Mouse (Mus musculus): Measurements from ENCODE around the gene Nsg1. TPM values are rescaled to one million over a fixed set of nuclear protein-coding genes. Genes with fewer than 3 reads are reported as not detected.

Nsg1 gene
- total RNA-seq, 2 experiments from 2014 or later: 0.98 TPM; not detected in 1

DNA sequence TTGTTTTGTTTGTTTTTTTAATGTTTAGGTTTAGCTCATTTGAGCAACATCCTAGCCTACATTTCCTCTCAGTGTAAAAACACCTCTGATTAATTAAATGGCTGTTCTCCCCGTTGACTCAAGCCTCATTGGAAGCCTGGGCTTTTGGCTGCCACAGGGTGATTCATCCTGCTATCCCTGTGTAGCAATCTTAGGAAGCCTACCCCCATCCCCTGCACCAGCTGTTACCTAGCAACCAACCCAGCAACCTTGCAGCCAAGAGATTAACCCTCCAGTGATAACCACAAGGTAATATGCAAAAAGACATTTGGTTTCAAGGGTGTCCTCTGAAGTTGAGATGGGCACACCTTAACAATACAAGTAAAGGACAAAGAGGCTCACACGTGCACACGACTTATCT is 8.4 kb downstream of the Nsg1 start:
- ATAC-seq (replicated peaks; ENCODE audit: poor library complexity, severe bottlenecking): no peak

DNA sequence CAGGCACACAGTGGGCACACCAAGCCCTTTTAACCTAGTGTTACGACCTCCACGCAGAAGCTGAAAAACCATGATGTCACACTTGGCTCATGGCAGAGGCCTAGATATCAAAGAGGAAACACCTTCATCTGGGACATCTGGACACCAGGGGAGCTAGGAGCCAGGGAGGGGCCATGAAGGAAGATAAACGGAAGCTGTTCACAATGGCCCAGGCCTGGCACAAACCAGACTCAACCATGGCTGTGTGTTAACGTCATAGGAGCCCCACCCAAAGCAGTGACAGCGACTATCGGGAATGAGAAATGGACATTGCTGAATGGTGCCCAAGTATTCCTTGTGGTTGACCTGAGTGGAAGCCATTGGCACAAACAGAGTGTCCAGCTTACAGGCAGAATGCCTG is 13.2 kb downstream of the Nsg1 start:
- ATAC-seq (replicated peaks; ENCODE audit: poor library complexity, severe bottlenecking): no peak

DNA sequence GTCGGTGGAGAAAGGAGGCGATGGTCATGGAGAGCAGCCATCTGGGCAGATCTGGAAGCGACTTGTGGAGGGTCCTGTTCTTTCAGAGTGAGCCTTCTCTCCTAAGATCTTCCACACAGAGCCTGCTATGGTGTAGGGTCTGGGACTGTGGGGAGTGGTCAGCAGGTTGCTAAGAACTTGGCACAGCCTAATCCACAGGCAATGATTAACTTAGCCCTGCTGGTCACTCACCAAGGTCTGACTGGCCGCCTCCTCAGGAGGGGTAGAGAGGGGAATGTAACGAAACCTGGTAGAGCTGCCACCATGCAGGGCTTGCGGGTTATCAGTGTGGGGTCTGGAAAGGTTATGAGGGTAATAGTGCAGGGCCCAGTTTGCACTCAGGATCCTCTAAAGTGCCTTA is 18.8 kb downstream of the Nsg1 start:
- no peak for ATAC-seq (replicated peaks; ENCODE audit: poor library complexity, severe bottlenecking)

DNA sequence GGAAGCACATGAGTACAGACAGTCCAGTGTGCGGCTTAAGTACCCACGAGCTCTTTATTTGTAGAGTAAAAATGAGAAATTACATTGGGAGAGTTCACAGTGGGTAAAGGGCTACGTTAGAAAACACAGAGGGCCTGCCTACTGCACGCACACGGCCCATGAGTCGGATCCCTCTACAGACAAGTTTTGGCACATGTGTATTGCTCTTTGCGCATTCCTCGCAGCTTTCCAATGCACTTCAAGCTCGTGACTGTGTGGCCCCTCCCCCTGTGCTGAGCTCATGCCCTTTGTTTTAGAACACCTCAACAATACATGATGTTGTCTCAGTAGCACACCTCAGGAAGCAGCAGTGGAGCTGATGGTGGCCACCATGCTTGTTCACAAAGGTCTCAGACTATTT is 22.5 kb downstream of the Nsg1 start:
- no peak; the same call in 1 of the 2 replicates for ATAC-seq (replicated peaks; ENCODE audit: poor library complexity, severe bottlenecking)

DNA sequence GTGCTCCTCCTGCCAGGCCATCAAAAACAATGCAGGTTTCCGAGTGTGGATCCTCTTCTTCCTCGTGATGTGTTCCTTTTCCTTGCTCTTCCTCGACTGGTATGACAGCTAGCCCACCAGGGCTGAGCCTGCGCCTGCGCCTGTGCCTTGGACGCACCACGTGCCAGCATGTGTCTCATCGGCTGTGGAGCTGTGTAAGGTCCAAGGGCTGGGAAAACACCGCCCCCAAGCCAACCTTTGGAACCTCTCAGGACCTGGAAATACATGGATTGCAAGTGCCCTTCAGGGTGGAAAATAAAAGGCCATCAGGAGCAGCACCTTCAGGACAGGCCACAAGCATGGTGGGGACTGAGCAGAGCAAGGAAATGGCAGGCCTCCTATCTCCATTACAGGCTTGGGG is 23.5 kb downstream of the Nsg1 start:
- no peak for ATAC-seq (replicated peaks; ENCODE audit: poor library complexity, severe bottlenecking)

DNA sequence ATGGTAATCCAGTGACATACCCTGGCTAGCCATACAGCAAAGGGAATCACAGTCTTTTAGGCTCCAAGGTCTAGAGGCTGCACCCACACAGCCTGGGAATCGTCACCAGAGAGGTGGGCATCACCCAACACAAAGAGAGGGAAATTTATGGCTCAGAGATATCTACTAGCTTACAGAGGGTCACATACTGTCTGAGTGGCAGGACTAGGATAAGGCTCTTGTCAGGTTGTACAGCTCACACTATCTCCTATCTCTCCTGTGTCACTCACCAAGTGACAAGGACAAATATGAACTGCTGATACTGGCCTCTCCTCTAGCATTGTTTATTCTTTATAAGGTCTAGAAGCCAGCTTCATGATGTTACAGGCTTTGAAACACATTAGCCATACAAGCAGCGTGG is 30.4 kb downstream of the Nsg1 start:
- ATAC-seq (replicated peaks; ENCODE audit: poor library complexity, severe bottlenecking): no peak

DNA sequence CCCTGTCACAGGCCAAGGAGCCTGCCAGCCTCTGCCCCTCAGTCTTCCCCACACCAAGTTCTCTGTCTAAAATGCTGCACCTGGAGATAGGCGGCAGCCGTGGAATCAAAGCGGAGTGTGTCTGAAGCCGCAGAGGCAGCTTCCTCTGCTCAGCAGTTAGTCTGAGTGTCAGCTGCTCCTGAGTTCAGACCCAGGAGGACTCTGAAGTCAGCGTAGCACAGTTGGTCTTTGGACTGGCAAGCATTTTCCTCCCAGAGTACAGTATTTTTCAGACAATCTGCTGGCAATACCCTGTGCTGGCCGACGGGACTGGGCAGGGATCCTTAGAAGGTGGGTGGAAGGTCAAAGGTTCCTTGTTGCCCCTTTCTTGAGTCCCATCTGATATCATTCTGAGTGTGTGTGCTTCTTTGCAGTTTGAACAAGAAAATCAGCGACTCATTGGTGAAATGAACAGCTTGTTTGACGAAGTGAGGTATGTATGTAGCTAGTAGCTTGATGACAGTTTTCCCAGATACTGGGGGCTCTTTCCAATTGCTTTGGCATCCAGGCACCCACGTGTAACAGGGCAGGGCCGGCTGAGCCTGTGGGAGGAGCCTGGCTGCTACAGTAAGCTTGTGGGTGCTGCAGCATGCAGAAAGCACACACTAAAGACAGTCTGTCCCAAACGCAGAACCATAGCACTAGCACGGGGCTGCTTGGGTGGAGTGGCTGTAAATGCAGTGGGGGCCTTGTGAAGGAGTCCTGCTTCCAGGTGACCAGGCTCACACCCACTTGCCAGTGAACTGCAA is 33.0 kb downstream of the Nsg1 start:
- ATAC-seq (replicated peaks; ENCODE audit: poor library complexity, severe bottlenecking): no peak

DNA sequence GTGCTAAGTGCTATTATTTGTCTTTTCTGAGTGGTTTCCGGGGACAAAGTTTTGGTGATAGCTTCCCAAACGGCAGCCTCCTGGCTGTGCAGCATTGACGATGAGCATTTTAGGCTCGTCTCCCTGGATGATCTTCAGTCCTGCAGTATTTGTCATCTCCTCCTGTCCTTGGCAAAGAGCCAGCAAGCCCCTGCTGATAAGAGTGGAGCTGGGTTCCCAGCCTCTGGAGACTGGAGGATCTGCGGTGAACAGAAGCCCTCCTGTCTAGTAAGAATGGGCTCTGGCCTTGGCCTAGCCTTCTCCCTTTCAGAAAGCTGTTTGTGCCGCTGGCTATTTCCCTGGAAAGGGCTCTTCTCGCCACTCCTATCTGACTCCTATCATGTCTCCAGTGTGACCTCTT is 38.0 kb downstream of the Nsg1 start:
- no peak for ATAC-seq (replicated peaks; ENCODE audit: poor library complexity, severe bottlenecking)

DNA sequence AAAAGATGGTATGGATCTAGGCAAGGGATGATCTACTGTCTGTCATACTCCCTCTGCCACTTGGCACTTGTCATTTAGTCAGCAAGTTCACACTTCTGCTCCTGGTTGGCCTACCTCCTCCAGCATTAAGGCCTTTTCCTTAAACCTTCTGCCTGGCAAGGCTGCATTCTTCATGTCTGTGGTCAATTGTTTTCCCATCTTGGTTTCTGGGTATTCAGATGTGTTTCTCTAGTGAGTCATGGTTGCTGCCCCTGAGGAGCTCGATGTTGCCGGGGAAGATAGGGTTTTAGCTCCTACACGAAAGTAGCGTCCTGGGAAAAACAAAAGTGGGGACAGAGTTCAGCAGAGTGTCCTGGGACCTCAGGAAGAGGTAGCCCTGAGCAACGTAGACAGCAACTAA is 40.4 kb downstream of the Nsg1 start:
- no peak for ATAC-seq (replicated peaks; ENCODE audit: poor library complexity, severe bottlenecking)

DNA sequence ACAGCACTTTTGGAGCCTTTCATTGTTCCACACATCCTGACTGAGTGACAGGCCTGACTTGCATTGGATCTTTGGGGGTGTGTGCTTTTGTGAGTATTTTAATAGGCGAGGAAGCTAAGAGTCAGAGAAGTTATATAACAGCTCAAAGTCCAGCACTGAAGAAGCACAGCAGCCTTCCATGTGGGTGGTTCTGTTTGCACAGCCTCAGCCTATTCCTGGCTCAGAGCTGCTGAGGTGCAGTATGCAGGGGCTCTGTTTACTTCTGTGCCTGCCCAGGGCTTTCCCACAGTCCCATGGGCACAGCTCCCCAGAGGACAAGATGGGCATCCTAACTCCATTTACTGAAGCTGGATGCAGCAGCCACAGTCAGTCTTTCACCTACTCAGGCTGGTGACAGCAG is 42.7 kb downstream of the Nsg1 start:
- ATAC-seq (replicated peaks; ENCODE audit: poor library complexity, severe bottlenecking): no peak

DNA sequence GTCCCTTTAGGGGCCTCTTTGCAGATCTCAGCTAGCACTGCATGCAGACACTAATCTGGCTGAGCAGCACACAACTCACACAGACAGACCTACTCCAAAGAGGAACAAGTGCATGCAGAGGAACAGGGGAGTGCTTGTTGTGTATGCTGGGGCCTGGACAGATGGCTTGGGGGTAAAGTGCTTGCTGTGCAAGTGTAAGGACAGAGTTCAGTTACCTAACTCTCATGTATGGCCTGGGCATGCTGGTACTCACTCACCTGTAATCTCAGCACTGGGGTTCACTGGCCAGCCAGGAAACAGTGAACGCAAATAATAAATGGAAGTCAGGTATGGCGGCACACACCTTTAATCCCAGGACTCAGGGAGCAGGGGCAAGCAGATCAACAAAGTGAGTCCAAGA is 45.2 kb downstream of the Nsg1 start:
- ATAC-seq (replicated peaks; ENCODE audit: poor library complexity, severe bottlenecking): no peak

DNA sequence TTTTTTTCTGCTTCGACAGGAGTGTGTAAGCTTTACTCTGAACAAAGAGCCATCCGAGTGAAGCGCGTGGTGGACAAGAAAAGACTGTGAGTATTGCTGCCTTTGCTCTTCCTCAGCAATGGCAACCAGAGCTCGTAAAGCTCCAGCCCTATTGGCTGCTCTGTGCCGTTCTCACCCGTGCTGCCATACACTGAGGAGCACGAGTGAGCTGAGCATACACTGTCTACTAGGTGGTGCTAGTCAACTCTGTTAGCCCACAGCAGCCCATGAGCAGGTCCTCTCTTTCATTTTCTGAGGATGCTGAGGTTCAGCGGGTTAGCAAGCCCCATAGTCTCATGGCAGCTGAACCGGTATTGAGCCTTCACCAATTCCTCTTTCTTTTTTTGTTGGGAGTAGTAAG is 52.9 kb downstream of the Nsg1 start:
- ATAC-seq (replicated peaks; ENCODE audit: poor library complexity, severe bottlenecking): no peak

DNA sequence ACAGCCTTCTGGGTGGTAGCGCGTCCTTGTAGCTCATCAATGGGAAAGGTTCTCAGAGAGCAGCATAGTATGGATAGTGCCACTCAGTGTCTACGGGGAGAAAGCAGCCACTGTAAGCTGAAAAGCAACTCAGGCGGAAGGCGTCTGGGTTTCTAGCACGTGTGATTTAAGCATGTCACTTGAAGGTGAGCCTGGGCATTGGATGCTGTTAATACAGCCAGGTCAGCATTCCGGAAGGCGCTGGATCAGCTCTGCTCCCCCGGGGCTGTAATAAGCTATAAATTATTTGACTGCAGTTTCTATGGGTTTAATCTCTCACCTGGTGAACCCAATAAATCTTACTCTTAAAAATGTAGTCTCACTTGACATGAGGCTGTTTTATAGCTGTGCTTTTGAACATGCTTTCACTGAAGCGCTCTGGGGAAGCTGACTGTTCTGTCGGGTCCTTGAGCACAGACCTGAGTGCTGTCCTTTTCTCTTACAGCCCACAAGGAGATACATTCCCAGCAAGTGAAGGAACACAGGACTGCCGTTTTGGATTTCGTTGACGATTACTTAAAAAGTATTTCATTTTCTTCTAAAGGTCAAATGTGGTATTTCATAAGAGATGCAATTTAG is 53.5 kb downstream of the Nsg1 start:
- ATAC-seq (replicated peaks; ENCODE audit: poor library complexity, severe bottlenecking): no peak

DNA sequence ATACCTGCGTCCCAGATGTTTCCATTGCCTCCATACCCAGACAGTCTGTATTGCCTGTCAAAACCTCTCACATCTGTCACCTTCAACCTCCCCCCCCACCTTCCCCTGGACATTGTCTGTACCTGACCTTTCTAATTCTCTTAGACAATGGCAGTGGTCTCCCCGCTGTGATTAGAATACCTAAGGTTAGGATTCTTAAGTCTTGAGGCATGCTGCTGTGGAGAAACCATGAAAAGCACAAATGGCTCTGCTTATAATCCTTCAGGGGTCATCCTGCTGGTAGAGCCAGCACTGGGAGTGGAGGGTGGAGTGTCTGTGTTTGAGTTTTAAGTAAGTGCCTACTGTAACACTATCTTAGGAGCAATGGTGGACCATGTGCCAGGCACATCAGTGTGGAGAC is 56.8 kb downstream of the Nsg1 start:
- ATAC-seq (replicated peaks; ENCODE audit: poor library complexity, severe bottlenecking): no peak

DNA sequence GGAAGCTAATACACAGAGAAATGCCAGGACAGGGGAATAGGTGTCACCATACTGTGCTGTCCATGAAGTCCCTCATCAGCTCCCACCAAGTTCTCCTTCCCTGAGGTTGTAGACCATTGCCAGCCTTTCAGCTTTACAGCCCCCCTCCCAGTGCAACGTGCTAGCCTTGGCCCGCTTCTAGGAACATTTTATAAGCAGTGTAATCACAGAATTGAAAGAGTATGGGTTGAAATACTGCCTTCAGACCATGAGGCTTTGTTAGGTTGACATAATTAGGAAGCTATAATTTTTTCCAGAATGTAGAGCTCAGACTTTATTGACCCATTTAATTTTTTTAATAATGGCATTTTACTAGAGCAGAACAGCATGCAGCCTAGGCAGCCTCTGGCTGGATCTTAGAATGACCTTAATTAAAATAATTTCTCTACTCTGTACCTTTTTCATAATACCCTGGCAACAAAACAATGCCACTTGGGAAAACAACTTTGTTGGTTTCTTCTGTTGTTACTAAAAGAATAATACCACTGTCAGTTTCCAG is 60.5 kb downstream of the Nsg1 start:
- ATAC-seq (replicated peaks; ENCODE audit: poor library complexity, severe bottlenecking): no peak

DNA sequence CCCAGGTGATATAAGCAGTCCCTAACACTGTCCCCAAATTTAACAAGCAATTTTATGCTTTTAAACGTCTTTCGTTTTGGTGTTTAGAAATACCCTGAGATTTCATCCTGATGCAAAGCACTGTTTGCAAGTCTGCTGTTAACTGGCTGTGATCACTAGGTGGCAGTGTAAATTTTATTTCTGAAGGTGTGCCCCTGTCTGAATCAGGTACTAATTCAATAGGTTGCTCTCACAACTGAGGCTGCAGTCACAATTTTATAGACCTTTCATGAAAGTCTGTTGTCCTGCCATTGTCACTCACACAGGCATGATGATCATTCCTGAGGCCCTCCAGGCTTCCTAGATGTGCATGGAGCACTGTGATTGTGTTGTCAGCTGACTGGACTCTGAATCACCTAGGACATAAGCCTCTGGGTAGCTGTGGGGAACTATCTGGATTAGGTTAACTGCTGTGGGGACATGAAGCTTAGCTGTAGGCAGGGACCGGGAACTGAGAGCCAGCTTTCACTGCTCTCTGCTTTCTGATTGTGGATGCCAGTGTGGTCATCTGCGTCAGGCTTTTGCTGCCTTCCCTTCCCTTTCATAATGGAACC is 62.1 kb downstream of the Nsg1 start:
- ATAC-seq (replicated peaks; ENCODE audit: poor library complexity, severe bottlenecking): no peak

DNA sequence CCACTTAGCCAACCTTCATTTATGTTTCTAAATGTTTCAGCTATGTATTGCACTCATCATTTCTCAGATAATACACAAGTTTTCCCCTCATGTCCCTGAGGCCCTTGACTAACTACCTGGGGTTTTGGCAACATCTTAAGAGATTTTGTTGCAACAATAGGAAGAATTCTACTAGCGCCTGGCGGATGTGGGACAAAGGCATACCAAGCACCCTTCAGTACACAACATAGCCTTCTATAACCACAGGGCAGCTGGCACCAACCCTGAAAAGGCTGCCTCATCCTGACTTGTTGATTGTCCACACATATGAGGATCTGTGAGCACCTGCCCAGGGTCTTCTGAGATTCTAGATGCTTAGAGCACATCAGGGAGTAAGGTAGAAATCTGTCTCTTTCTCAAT is 65.4 kb downstream of the Nsg1 start:
- ATAC-seq (replicated peaks; ENCODE audit: poor library complexity, severe bottlenecking): no peak

DNA sequence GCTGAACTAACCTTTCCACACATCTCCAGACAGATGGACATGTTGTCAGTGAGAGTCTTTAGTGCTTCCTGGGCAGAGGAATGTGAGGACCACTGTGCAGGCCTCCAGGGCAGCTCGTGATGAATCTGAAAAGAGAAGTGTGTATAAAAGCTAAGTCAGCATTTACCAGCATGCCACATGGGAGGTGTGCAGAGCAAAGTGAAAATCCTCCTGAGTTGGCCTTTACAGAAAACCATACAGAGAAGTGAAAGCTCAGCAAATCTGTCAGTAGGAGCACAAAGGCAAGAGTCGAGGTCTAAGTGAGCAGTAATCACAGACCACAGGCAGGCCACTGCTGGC is 67.8 kb downstream of the Nsg1 start:
- peak; percentile 26 for ATAC-seq (replicated peaks; ENCODE audit: poor library complexity, severe bottlenecking)

DNA sequence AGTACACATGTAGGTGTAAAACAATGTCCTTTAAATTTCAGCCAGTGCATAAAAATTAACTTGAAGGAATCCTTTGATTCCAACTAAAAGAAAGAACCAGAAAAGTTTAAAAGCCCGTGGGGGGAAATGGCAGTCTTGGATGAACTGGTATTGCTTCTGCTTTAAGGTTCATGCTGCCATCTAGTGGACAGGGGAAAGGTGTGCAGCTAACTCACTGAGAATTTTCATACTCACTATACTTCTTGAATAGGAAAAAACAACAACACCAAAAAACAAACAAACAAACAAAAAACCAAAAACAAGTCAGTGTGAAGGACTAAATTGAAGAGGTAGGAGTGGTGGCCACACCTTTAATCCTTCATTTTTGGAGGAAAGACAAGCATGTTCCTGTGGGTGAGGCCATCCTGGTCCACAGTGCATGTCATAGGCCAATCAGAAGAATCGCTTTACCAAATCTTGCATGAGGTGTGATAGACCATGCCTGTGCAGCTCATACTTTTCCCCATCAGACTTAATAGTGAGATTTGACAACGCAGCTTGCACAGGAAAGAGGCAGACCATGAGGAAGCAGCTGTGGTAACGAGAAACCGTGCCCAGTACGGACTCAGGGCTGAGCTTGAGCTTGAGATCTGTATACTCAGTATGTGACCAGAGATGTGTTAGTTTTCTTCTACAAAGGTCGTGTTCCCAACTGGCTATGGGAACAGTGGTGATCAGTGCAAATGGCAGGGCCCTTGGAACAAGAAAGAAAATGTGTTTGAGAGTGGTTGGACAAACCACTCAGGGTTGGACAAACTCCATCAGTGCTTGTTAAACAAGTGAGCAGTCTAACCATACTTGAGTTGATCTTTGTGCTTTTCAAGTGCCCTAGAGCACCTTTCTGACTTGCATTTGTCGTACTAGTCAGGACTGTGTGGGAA is 68.4 kb downstream of the Nsg1 start:
- peak; percentile 74 for ATAC-seq (replicated peaks; ENCODE audit: poor library complexity, severe bottlenecking)

DNA sequence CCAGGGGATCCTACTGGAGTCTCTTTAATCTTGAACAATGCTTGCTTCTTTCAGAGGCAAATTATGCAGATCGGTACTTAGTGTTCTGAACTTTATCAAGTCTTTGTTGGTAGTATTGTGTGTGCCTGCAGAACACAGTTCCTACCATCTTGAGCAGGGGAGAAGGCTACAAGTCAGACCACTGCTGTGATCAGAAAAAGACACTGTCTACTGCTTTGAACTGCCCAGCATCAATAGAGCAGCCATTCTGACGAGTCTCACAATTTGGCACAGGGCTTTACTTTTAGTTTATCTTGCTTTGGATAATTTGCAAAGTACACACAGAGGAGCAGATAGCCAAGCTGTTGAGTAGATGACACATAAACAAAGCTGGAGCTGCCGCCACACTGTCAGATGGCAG is 69.1 kb downstream of the Nsg1 start:
- no peak for ATAC-seq (replicated peaks; ENCODE audit: poor library complexity, severe bottlenecking)

DNA sequence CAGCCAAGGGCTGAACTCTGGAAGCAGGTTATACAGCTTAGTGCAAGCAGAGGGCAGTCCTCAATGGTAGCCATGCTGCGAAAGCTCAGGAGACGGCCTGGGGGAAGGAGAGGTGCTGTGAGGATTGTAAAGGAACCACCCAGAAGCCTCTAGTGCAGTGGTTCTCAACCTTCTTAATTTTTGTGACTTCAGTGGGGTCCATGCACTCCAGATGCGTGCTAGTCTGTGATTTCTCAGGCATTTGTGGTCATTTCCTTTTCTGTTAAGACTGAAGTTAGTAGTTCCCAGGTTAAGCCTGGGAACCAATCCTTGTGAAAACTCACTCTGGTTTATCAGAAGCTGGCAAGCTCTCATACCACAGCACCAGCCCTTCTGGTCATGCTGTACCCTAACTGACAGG is 69.6 kb downstream of the Nsg1 start:
- no peak for ATAC-seq (replicated peaks; ENCODE audit: poor library complexity, severe bottlenecking)

All from granulocyte monocyte progenitor cell, adult 5-6 weeks (primary cell).